14 mouse cellular contexts compared by ENCODE assay signal in genomic region chr7:97414915-97415687, GRCm38 (mm10). TPM values are rescaled to one million over a fixed set of nuclear protein-coding genes. Genes with fewer than 3 reads are reported as not detected.
DNase-seq lines count a peak whose midpoint lies in the region; ATAC-seq and TF ChIP-seq lines count a peak whose summit lies in the region.
"Had no signal": no experiment of that assay in that cellular context is flagged by ENCODE, and none has a peak within 500 bp of the region (broad histone marks: within the 10 kb centered on the region; RNA-seq: fewer than 3 reads in every experiment).

No protein-coding gene starts in this region.

- no peak for DNase-seq in left cerebral cortex, adult 2 months (ENCODE audit: extremely low spot score in 1 of 2, low spot score in 2 of 2)
- no peak for DNase-seq in left cerebral cortex, postnatal 36 days (ENCODE audit: low spot score in 2 of 2)
- no peak for DNase-seq in frontal cortex, adult 2 months (ENCODE audit: extremely low spot score in 1 of 2, low spot score in 1 of 2)
- DNase-seq: retina, postnatal 1 day; thymus, postnatal 25 days had no signal

- 62% methylated on average over 9 of the region's 9 CpGs for WGBS in forebrain, embryonic 12.5 days
- 61% methylated on average over 9 of the region's 9 CpGs for WGBS in forebrain, embryonic 15.5 days
- WGBS in intestine, embryonic 15.5 days = 41% methylated on average over 9 of the region's 9 CpGs
- WGBS in limb, embryonic 13.5 days = 37% methylated on average over 9 of the region's 9 CpGs

- H3K27ac ChIP-seq in forebrain, embryonic 12.5 days = no peak overlapping the region
- no peak overlapping the region for H3K27ac ChIP-seq in forebrain, embryonic 15.5 days (replicated peaks)
- H3K27ac ChIP-seq in left cerebral cortex, adult 2 months = no peak overlapping the region
- H3K27ac ChIP-seq in intestine, embryonic 15.5 days = no peak overlapping the region
- H3K27ac ChIP-seq in limb, embryonic 13.5 days = no peak overlapping the region
- H3K27ac ChIP-seq: heart, embryonic 15.5 days; hindbrain, embryonic 14.5 days; liver, embryonic 15.5 days had no signal

- no peaks in the 10 kb centered on the region for H3K9me3 ChIP-seq in forebrain, embryonic 12.5 days
- H3K9me3 ChIP-seq in forebrain, embryonic 15.5 days = no peaks in the 10 kb centered on the region
- H3K9me3 ChIP-seq in intestine, embryonic 15.5 days = no peaks in the 10 kb centered on the region
- H3K9me3 ChIP-seq in limb, embryonic 13.5 days = no peaks in the 10 kb centered on the region
- H3K9me3 ChIP-seq: heart, embryonic 15.5 days; liver, embryonic 15.5 days had no signal

- H3K27me3 ChIP-seq in forebrain, embryonic 12.5 days = no peaks in the 10 kb centered on the region
- no peaks in the 10 kb centered on the region for H3K27me3 ChIP-seq in forebrain, embryonic 15.5 days
- no peaks in the 10 kb centered on the region for H3K27me3 ChIP-seq in intestine, embryonic 15.5 days (replicated peaks)
- no peaks in the 10 kb centered on the region for H3K27me3 ChIP-seq in limb, embryonic 13.5 days
- H3K27me3 ChIP-seq: heart, embryonic 15.5 days; liver, embryonic 15.5 days had no signal

- peaks cover 24% of the 10 kb centered on the region for H3K36me3 ChIP-seq in forebrain, embryonic 12.5 days (replicated peaks)
- peaks cover 19% of the 10 kb centered on the region for H3K36me3 ChIP-seq in forebrain, embryonic 15.5 days
- peaks cover 7% of the 10 kb centered on the region for H3K36me3 ChIP-seq in intestine, embryonic 15.5 days
- peaks cover 25% of the 10 kb centered on the region for H3K36me3 ChIP-seq in limb, embryonic 13.5 days

- H3K9ac ChIP-seq in forebrain, embryonic 12.5 days = no peak overlapping the region
- no peak overlapping the region for H3K9ac ChIP-seq in forebrain, embryonic 15.5 days (replicated peaks)
- H3K9ac ChIP-seq in intestine, embryonic 15.5 days = no peak overlapping the region
- H3K9ac ChIP-seq in limb, embryonic 13.5 days = no peak overlapping the region
- H3K9ac ChIP-seq: heart, embryonic 15.5 days; hindbrain, embryonic 14.5 days; liver, embryonic 15.5 days had no signal

- intact Hi-C loops in left cerebral cortex, adult 2 months (cut with DNase I) = no loop called here
- intact Hi-C loops in left cerebral cortex, postnatal 36 days (cut with DNase I) = no loop called here

- H3K4me1 ChIP-seq in forebrain, embryonic 12.5 days = no peaks in the 10 kb centered on the region
- H3K4me1 ChIP-seq in forebrain, embryonic 15.5 days = peaks cover 9% of the 10 kb centered on the region
- H3K4me1 ChIP-seq in intestine, embryonic 15.5 days (replicated peaks) = 0 out of 2 replicates have a peak, but pooled peaks cover 4% of the 10 kb centered on the region
- H3K4me1 ChIP-seq in limb, embryonic 13.5 days = peaks cover 10% of the 10 kb centered on the region
- H3K4me1 ChIP-seq: liver, embryonic 15.5 days had no signal

- H3K4me3 ChIP-seq in forebrain, embryonic 12.5 days (replicated peaks) = no peak overlapping the region
- no peak overlapping the region for H3K4me3 ChIP-seq in forebrain, embryonic 15.5 days
- H3K4me3 ChIP-seq in left cerebral cortex, adult 2 months = 0 out of 2 replicates have a peak overlapping the region, but pooled peaks have one; percentile 7
- H3K4me3 ChIP-seq in intestine, embryonic 15.5 days (replicated peaks) = no peak overlapping the region
- no peak overlapping the region for H3K4me3 ChIP-seq in limb, embryonic 13.5 days
- H3K4me3 ChIP-seq: erythroblast, embryonic 14.5 days; heart, embryonic 15.5 days; liver, embryonic 15.5 days had no signal

- TF ChIP-seq CTCF in left cerebral cortex, adult 2 months (IDR thresholded peaks at IDR 0.05) = no peak

- no peak overlapping the region for H3K4me2 ChIP-seq in forebrain, embryonic 12.5 days
- H3K4me2 ChIP-seq in forebrain, embryonic 15.5 days (replicated peaks) = no peak overlapping the region
- H3K4me2 ChIP-seq in intestine, embryonic 15.5 days (replicated peaks) = no peak overlapping the region
- H3K4me2 ChIP-seq in limb, embryonic 13.5 days (replicated peaks) = no peak overlapping the region
- H3K4me2 ChIP-seq: heart, embryonic 15.5 days; hindbrain, embryonic 14.5 days; liver, embryonic 15.5 days had no signal

- ATAC-seq in forebrain, embryonic 12.5 days (ENCODE audit: low FRiP score) = 0 out of 2 replicates have a peak, but pooled peaks have one; percentile 36
- ATAC-seq in forebrain, embryonic 15.5 days (replicated peaks) = no peak
- peak; percentile 54 for ATAC-seq in intestine, embryonic 15.5 days
- ATAC-seq in limb, embryonic 13.5 days (ENCODE audit: low FRiP score, low read depth) = 0 out of 2 replicates have a peak, but pooled peaks have one; percentile 18
- ATAC-seq: midbrain, embryonic 16.5 days had no signal

RNA-seq across cellular contexts. Expression of gene Thrsp, which starts 2.4 kb away (rescaled TPM):
- 0.34 and 0.50 TPM in 2 replicates for polyA plus RNA-seq in forebrain, embryonic 12.5 days (2016; fragmentation: Nextera tagmentation; extraction: Ambion mirVana)
- polyA plus RNA-seq in forebrain, embryonic 15.5 days (2015; fragmentation: Nextera tagmentation; extraction: Ambion mirVana) = 4.1 and 5.6 TPM in 2 replicates
- total RNA-seq in left cerebral cortex, adult 2 months (2021) = 10 to 100 TPM; 19.2 to 21.8 TPM
- 10 to 100 TPM; 18.7 to 23.4 TPM for total RNA-seq in left cerebral cortex, postnatal 36 days (2021)
- 0.54 and 0.77 TPM in 2 replicates for polyA plus RNA-seq in intestine, embryonic 15.5 days (2015; fragmentation: Nextera tagmentation; extraction: Ambion mirVana)
- polyA plus RNA-seq in limb, embryonic 13.5 days (2015; fragmentation: Nextera tagmentation; extraction: Ambion mirVana) = 0.34 and 0.55 TPM in 2 replicates
- 34.7 and 44.7 TPM in 2 replicates for polyA plus RNA-seq in frontal cortex, adult 2 months (2012; rRNA removed)
- polyA plus RNA-seq: erythroblast, embryonic 14.5 days had no signal

RNA-seq across cellular contexts. Expression of gene Ndufc2, which starts 15.3 kb away (rescaled TPM):
- polyA plus RNA-seq in forebrain, embryonic 12.5 days (2016; fragmentation: Nextera tagmentation; extraction: Ambion mirVana) = 392 and 393 TPM in 2 replicates
- polyA plus RNA-seq in forebrain, embryonic 15.5 days (2015; fragmentation: Nextera tagmentation; extraction: Ambion mirVana) = 460 and 479 TPM in 2 replicates
- 100 to 1,000 TPM; 213 to 230 TPM for total RNA-seq in left cerebral cortex, adult 2 months (2021)
- total RNA-seq in left cerebral cortex, postnatal 36 days (2021) = 100 to 1,000 TPM; 202 to 220 TPM
- polyA plus RNA-seq in intestine, embryonic 15.5 days (2015; fragmentation: Nextera tagmentation; extraction: Ambion mirVana) = 372 and 444 TPM in 2 replicates
- 345 and 348 TPM in 2 replicates for polyA plus RNA-seq in limb, embryonic 13.5 days (2015; fragmentation: Nextera tagmentation; extraction: Ambion mirVana)
- polyA plus RNA-seq in frontal cortex, adult 2 months (2012; rRNA removed) = 247 and 298 TPM in 2 replicates

RNA-seq across cellular contexts. Expression of gene Kctd14, which starts 36.0 kb away (rescaled TPM):
- 1.3 and 2.0 TPM in 2 replicates for polyA plus RNA-seq in forebrain, embryonic 12.5 days (2016; fragmentation: Nextera tagmentation; extraction: Ambion mirVana)
- polyA plus RNA-seq in forebrain, embryonic 15.5 days (2015; fragmentation: Nextera tagmentation; extraction: Ambion mirVana) = 2.1 and 2.2 TPM in 2 replicates
- total RNA-seq in left cerebral cortex, adult 2 months (2021) = 1 to 10 TPM; 3.3 to 3.7 TPM
- total RNA-seq in left cerebral cortex, postnatal 36 days (2021) = 1 to 10 TPM; 3.2 to 3.6 TPM
- 4.5 and 9.0 TPM in 2 replicates for polyA plus RNA-seq in intestine, embryonic 15.5 days (2015; fragmentation: Nextera tagmentation; extraction: Ambion mirVana)
- 4.5 and 5.5 TPM in 2 replicates for polyA plus RNA-seq in limb, embryonic 13.5 days (2015; fragmentation: Nextera tagmentation; extraction: Ambion mirVana)
- polyA plus RNA-seq in frontal cortex, adult 2 months (2012; rRNA removed) = 6.2 and 6.4 TPM in 2 replicates

RNA-seq across cellular contexts. Expression of gene Alg8, which starts 43.7 kb away (rescaled TPM):
- polyA plus RNA-seq in forebrain, embryonic 12.5 days (2016; fragmentation: Nextera tagmentation; extraction: Ambion mirVana) = 35.4 and 36.4 TPM in 2 replicates
- 18.9 and 19.0 TPM in 2 replicates for polyA plus RNA-seq in forebrain, embryonic 15.5 days (2015; fragmentation: Nextera tagmentation; extraction: Ambion mirVana)
- 10 to 100 TPM in 1 of 2 experiments, 1 to 10 TPM in 1; 9.9 to 10.2 TPM for total RNA-seq in left cerebral cortex, adult 2 months (2021)
- 10 to 100 TPM in 1 of 2 experiments, 1 to 10 TPM in 1; 7.9 to 11.8 TPM for total RNA-seq in left cerebral cortex, postnatal 36 days (2021)
- polyA plus RNA-seq in intestine, embryonic 15.5 days (2015; fragmentation: Nextera tagmentation; extraction: Ambion mirVana) = 53.7 and 55.4 TPM in 2 replicates
- polyA plus RNA-seq in limb, embryonic 13.5 days (2015; fragmentation: Nextera tagmentation; extraction: Ambion mirVana) = 34.7 and 37.8 TPM in 2 replicates
- 10.9 and 12.8 TPM in 2 replicates for polyA plus RNA-seq in frontal cortex, adult 2 months (2012; rRNA removed)
